Mouse (Mus musculus): Measurements from ENCODE around the gene Ethe1.

Ethe1 gene

GRCm38 (mm10) chr7:24587330-24588105 lies at the start of gene Ethe1, which contains the start of gene Zfp575:
Ethe1 (plus strand) TSS chr7:24587543.
Zfp575 (minus strand) TSS chr7:24587641.
- in situ Hi-C loops (cut with MboI; ENCODE audit: low sequenced_read_pairs): no loop called here

DNA sequence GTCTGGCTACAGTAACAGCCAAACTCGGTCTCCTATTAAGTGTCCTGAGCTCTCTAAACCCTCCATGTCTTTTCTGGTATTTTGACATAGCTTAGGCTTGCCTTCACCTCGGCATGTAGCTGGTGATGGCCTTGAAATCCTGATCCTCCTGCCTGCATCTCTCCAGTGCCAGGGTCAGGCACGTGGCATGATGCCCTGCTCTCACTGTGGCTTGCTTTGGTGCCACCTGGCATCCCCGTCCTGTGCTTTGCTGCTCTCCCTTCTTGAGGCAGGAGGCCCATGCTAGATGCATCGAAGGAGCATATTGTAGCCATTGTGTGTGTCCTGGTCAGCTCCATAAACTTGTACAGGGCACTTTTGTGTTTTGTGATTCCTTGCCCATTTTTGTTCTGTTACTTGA lies 49.8 kb upstream of the Ethe1 start:
- in situ Hi-C loops (cut with MboI; ENCODE audit: low sequenced_read_pairs): no loop called here

GRCm38 (mm10) chr7:24538154-24538553 lies 49.2 kb upstream of the Ethe1 start:
- in situ Hi-C loops (cut with MboI; ENCODE audit: low sequenced_read_pairs): no loop called here

GRCm38 (mm10) chr7:24538701-24539100 lies 48.6 kb upstream of the Ethe1 start:
- in situ Hi-C loops (cut with MboI; ENCODE audit: low sequenced_read_pairs): no loop called here

GRCm38 (mm10) chr7:24539686-24540085 lies 47.7 kb upstream of the Ethe1 start:
- in situ Hi-C loops (cut with MboI; ENCODE audit: low sequenced_read_pairs): no loop called here

DNA sequence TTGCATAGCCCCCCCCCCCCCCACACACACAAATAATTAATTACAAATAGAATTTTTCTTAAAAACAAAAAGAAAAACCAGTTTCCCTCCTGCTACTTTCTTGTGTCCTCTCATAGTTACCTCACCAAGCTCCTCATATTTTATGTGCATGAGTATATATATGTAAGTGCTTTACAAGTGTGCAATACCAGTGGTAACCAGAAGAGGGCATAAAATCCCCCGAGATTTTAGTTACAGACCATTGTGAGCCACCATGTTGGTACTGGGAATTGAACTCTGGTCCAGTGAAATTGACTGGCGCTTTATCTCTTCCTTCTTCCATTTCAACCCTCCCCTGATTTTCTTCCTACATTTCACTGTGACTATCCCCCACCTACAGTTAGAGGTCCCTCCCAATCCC lies 42.8 kb upstream of the Ethe1 start:
- in situ Hi-C loops (cut with MboI; ENCODE audit: low sequenced_read_pairs): no loop called here

- in situ Hi-C loops (cut with MboI; ENCODE audit: low sequenced_read_pairs): no loop called here
Measured at GRCm38 (mm10) chr7:24546068-24546614, 41.2 kb upstream of the Ethe1 start, which contains the start of the genes Pinlyp and Xrcc1. Pinlyp (minus strand) TSS chr7:24546118. Xrcc1 (plus strand) TSS chr7:24546289.

DNA sequence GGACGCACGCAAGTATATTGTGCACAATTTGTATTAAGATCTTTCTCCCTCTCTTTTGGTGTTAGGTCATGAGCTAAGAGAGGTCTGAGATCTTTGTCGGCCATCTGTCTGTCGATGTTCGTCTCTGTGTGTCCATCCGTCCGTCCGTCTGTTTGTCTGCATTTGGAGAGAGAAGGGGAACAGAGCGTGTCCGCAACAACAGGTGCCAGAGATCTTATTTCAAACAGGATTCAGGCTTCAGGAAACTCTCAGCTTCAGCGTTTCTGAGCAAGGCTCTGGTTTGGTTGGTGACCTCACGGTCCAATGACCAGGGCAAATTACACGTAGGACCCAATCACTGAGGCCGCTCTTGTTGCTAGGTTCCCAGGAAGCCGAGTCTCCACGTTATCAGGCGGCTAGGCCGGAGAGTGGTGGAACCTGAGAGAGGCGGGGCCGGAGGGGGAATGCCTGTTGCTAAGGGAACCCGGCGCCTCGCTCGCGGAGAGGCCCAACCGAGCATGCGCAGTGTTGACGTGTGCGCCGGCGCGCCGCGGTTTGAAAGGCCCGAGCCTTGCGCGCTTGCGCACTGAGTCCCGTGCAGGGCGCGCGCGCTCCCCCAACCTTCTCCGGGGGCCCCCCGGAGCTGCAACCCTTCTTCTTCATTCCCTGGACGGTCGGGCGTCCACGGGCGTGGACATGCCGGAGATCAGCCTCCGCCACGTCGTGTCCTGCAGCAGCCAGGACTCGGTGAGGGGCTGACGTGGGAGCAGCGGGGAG lies 40.5 kb upstream of the Ethe1 start:
- in situ Hi-C loops (cut with MboI; ENCODE audit: low sequenced_read_pairs): no loop called here

- in situ Hi-C loops (cut with MboI; ENCODE audit: low sequenced_read_pairs): no loop called here
Measured at GRCm38 (mm10) chr7:24547534-24548036, 39.8 kb upstream of the Ethe1 start.

DNA sequence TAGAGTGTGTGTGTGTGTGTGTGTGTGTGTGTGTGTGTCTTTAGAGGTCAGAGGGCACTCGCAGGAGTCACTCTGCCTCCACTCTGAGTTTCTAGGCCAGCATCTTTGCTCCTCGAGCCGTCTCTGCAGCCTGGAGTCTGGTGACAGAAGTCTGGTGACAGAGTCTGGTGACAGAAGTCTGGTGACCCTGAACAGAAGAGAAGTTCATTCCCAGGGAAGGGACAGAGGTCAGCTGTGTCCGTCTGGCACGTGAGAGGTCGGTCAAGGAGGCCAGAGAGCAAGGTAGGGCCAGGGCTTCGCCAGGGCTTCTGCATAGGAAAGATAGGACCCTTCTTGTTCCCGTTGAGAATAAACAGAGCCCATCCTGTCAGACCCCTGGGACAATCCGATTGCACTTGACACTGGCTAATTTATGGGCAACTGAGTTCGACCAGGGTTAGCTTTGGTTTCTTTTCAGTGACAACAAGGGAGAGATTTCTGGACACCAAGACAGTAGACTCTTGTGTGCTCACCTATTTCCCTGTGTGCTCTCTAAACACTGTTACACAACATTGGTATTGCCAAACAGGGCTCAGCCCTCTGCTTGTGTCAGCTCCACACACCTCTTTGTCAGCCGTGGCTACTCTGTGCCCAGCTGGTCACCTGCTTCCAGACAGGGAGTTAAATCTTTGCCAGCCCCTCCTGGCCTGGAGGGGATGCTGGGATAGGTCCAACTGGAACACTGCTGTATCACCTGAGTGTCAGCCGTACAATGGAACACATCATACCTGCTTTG lies 35.2 kb upstream of the Ethe1 start:
- in situ Hi-C loops (cut with MboI; ENCODE audit: low sequenced_read_pairs): no loop called here

DNA sequence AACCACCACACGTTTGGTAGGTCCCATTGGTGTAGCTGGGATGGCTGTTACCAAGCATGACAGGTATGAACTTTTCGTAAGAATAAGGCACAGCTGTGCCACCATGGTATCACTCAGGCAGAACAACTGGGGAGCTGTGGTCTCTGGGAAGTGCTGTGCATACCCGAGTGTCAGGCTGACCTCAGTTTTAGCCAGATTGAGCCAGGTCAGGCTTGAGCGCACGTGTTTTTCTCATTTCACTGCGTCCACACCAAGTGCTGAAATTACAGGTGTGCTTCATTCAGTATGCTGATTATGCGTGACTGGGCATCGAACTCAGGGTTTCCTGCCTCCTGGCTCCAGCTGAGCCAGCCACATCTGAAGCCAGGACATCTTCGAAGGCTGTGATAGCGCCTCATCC lies 31.6 kb upstream of the Ethe1 start:
- in situ Hi-C loops (cut with MboI; ENCODE audit: low sequenced_read_pairs): no loop called here

DNA sequence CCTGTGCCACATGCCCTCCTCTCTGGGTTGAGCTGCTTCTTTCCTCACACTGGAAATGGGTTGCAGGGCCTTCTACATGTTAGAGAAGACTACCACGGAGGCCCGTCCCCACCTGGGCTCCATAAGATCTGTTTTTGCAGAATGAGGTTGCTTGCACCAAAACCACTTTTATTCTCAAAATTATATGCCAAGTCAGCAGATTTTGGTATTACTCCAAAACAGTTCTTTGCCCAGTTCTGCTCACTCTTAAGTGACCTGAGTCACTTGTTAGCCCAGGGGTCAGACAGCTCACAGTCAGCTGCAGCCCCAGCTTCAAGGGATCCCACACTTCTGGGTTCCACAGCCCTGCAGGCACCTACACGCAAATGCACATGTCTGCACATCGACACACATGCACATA lies 25.9 kb upstream of the Ethe1 start:
- in situ Hi-C loops (cut with MboI; ENCODE audit: low sequenced_read_pairs): no loop called here

- in situ Hi-C loops (cut with MboI; ENCODE audit: low sequenced_read_pairs): no loop called here
Measured at GRCm38 (mm10) chr7:24563191-24563836, 24.0 kb upstream of the Ethe1 start.

DNA sequence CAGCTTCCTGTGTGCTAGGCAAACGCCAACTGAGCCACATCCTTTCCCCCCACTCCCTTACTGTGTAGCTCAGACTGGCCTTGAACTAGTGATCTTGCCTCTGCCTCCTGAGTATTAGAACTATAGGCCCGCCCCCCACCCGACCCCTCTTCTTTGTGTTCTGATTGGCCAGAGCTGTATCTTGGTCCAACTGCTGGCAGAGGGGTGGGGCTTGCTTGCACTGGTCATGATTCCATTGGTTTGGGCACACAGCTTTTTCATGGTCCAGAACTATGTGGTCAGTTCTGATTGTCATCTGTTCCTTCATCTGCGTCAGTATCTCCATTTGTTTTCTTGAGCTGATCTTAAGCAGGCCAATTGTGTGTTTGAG lies 23.5 kb upstream of the Ethe1 start:
- in situ Hi-C loops (cut with MboI; ENCODE audit: low sequenced_read_pairs): no loop called here

DNA sequence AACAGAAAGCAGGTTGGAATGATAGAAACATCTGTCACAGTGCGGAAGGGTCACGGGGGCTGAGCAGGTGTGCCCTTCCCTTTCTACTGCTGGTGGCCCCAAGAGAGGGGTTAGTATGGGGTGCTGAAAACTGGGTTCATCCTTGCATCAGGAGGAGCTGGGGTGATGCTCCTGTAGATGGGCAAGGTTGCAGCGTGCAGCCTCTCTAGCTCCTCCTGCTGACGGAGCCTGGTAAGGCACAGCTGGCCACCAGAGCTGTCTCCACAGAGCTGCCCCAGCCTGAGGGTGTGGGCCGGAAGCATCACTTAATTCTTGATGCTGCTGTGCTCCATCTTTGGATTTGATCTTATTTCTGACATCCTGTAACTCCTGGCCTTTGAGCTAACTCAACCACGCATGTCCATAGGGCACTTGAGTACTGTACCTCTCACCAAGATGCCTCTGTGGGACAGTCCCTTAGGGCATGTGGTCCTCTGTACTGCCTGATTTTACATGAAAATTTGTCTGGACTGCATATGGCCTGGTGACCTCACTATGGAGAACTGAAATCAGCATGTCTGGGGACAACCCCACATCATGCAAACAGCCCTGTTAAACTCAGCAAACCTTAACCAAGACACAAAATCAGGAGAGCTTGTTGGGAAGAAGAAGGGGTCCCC lies 22.6 kb upstream of the Ethe1 start:
- in situ Hi-C loops (cut with MboI; ENCODE audit: low sequenced_read_pairs): no loop called here

GRCm38 (mm10) chr7:24565627-24566026 lies 21.7 kb upstream of the Ethe1 start:
- in situ Hi-C loops (cut with MboI; ENCODE audit: low sequenced_read_pairs): no loop called here

- in situ Hi-C loops (cut with MboI; ENCODE audit: low sequenced_read_pairs): no loop called here
Measured at GRCm38 (mm10) chr7:24566206-24566605, 21.1 kb upstream of the Ethe1 start.

DNA sequence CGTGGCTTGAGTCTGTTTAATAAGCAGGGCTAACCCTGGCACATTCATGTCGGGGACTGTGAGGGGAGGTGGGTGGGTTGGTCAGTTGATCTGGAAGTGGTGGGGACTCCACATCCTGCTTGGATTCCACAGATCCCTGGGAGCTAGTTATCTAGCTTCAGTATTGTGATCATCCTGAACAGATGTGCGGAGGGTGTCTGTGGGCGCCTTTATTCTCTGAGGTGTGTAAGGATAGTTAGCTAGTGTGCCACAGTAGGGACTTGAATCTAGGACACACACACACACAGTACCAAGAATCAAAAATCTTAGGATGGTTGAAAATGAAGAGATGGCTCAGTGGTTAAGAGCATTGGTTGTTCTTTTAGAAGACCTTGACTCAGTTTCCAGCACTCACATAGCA lies 18.8 kb upstream of the Ethe1 start:
- in situ Hi-C loops (cut with MboI; ENCODE audit: low sequenced_read_pairs): no loop called here

DNA sequence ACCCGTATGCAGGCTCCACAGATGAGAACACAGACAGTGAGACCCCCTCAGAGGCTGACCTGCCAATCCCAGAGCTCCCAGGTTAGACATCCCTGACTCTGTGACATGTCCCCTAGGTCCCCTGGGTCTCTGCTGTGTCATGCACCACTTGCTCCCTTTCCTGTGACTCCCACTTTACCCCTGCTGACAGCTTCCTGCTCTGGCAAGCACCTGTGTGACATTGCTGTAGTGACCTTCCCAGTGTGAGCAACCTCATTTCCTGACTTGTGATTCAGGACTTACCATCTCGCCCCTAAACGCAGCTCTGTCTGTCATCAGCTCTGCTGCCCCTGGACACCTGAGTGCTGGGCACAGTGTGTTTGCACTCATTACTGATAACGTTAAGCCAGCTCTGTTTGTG lies 16.3 kb upstream of the Ethe1 start:
- in situ Hi-C loops (cut with MboI; ENCODE audit: low sequenced_read_pairs): no loop called here

DNA sequence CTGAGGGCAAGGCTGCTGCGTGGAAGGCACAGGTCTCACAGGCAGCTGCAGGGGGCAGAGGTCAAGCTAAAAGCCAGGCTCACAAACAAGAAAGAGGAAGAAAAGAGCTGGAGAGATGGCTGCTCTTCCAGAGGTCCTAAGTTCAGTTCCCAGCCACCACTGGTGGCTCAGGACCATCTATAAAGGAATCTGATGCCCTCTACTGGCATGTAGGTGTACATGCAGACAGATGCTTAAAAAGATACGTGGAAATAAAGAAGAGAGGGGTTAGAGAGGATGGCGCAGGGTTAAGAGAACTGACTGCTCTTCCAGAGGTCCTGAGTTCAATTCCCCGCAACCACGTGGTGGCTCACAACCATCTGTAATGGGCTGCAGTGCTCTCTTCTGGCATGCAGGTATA lies 14.9 kb upstream of the Ethe1 start:
- in situ Hi-C loops (cut with MboI; ENCODE audit: low sequenced_read_pairs): no loop called here
